Mouse (Mus musculus) gastrocnemius, postnatal 14 days (tissue): ENCODE results near the gene Pla2g4f. TPM values are rescaled to one million over a fixed set of nuclear protein-coding genes. Genes with fewer than 3 reads are reported as not detected.

Experiments used
- DNase-seq: peaks from one replicate; pipeline ENCODE4 v3.0.0; 2021; ENCODE audit warnings: mixed read lengths
- intact Hi-C: fragments of 180-260 bp; cut with DNase I; formaldehyde crosslinking; loops from one replicate; pipeline ENCODE4 v1.15.1; 2025; ENCODE audit warnings: low total_unique reads
- total RNA-seq, 2 experiments: library from RNA; stranded (reverse); gene quantifications; 2 replicates each; pipeline ENCODE4 v1.2.3; 2021

Gene Pla2g4f
- total RNA-seq, 2 experiments from 2014 or later: not detected

GRCm38 (mm10) chr2:120284094-120284493 lies 29.9 kb downstream of the Pla2g4f start:
- intact Hi-C loops: no loop called here
- no peak for DNase-seq

- no peak for DNase-seq
- intact Hi-C loops: no loop called here
These were observed 30.4 kb downstream of the Pla2g4f start for GRCm38 (mm10) chr2:120283550-120283949.

- intact Hi-C loops: no loop called here
- DNase-seq: no peak
These were observed 32.7 kb downstream of the Pla2g4f start for GRCm38 (mm10) chr2:120281221-120281620.

GRCm38 (mm10) chr2:120279961-120280360 lies 34.0 kb downstream of the Pla2g4f start:
- DNase-seq: peak; percentile 43
- intact Hi-C loops: no loop called here

GRCm38 (mm10) chr2:120276951-120277350 lies 37.0 kb downstream of the Pla2g4f start:
- no peak for DNase-seq
- intact Hi-C loops: no loop called here

- DNase-seq: no peak
- intact Hi-C loops: no loop called here
These were observed 45.3 kb downstream of the Pla2g4f start for GRCm38 (mm10) chr2:120268635-120269034.

- intact Hi-C loops: no loop called here
- DNase-seq: no peak
These were observed 48.4 kb downstream of the Pla2g4f start for GRCm38 (mm10) chr2:120265523-120265922.

- no peak for DNase-seq
- intact Hi-C loops: loop anchor here (5.0 kb wide), 2 partner anchors 78 to 183 kb away; no protein-coding TSS in a partner anchor
These were observed 49.1 kb downstream of the Pla2g4f start for GRCm38 (mm10) chr2:120264858-120265257.

GRCm38 (mm10) chr2:120262876-120263275 lies 51.1 kb downstream of the Pla2g4f start:
- no peak for DNase-seq
- intact Hi-C loops: loop anchor here (5.0 kb wide), 2 partner anchors 76 to 181 kb away; no protein-coding TSS in a partner anchor

- intact Hi-C loops: loop anchor here (5.0 kb wide), 2 partner anchors 74 to 179 kb away; no protein-coding TSS in a partner anchor
- DNase-seq: no peak
These were observed 52.6 kb downstream of the Pla2g4f start for GRCm38 (mm10) chr2:120261346-120261745.

- DNase-seq: no peak
- intact Hi-C loops: no loop called here
These were observed 57.7 kb downstream of the Pla2g4f start for GRCm38 (mm10) chr2:120256259-120256658.

GRCm38 (mm10) chr2:120252644-120253043 lies 61.3 kb downstream of the Pla2g4f start:
- intact Hi-C loops: no loop called here
- no peak for DNase-seq

Other genes starting within 250 kb of the Pla2g4f start
- 10 to 100 TPM; 72.8 to 89.4 TPM for gene Ehd4, start 159.6 kb downstream of the Pla2g4f start, total RNA-seq
- gene Pla2g4e, start 68.8 kb downstream of the Pla2g4f start, total RNA-seq: 10 to 100 TPM; 31.0 to 35.1 TPM
- not detected for gene Pla2g4d, start 25.0 kb downstream of the Pla2g4f start, total RNA-seq
- 10 to 100 TPM; 17.7 to 18.2 TPM for gene Vps39, start 39.0 kb upstream of the Pla2g4f start, total RNA-seq
- gene Ganc, start 89.7 kb upstream of the Pla2g4f start, total RNA-seq: 10 to 100 TPM; 31.8 to 37.0 TPM
- 10 to 100 TPM; 33.0 to 42.5 TPM for gene Tmem87a, start 89.9 kb upstream of the Pla2g4f start, total RNA-seq
- gene Capn3, start 141.9 kb upstream of the Pla2g4f start, total RNA-seq: 10 to 100 TPM; 88.0 to 92.1 TPM
- 100 to 1,000 TPM; 287 to 310 TPM for gene Zfp106, start 249.7 kb upstream of the Pla2g4f start, total RNA-seq